Mouse (Mus musculus): ENCODE results near the gene Tenm2.

DNA sequence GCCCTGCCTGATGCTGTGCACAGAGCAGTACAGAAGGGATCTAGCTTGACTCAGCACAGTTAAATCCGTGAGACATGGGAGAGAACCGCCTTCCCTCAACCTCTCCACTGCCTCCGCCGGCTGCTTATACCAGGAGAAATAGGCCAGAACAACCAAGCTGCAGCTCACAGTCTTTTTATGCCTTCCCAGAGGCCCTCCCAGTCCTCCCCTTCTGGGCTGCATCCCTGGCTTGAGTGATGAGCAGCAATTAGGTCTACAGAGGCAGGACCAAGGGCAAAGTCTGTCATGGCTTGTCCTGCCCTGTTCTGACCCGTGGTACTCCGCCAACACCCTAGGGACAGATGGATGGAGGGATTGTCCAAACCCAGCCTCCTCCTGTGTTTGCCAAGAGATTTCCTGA is 928.5 kb downstream of the Tenm2 start:
- TF ChIP-seq POLR2A (IDR thresholded peaks at IDR 0.05; ENCODE audit: control insufficient read depth in 1 of 2, insufficient read depth in 1 of 2, low read depth in 1 of 2, low read length in 2 of 2, poor library complexity in 1 of 2) (no peak), CTCF (IDR thresholded peaks at IDR 0.05 in 2 of 3, conservative IDR thresholded peaks at IDR 0.05 in 1 of 3; ENCODE audit: control insufficient read depth in 1 of 3, insufficient read depth in 1 of 3, low read depth in 2 of 3, low read length in 3 of 3, poor library complexity in 1 of 3, severe bottlenecking in 1 of 3) (no peak), JUND (IDR thresholded peaks at IDR 0.05; ENCODE audit: low read depth, low read length) (no peak), ZC3H11A (IDR thresholded peaks at IDR 0.05; ENCODE audit: low read depth, low read length) (no peak), EP300 (IDR thresholded peaks at IDR 0.05; ENCODE audit: low read depth in 1 of 2, low read length in 2 of 2) (no peak), KAT2A (conservative IDR thresholded peaks at IDR 0.05; ENCODE audit: low read depth, low read length) (no peak)

All from MEL (cell line).